Mouse (Mus musculus) olfactory bulb, adult 2 months (tissue): Measurements from ENCODE around the gene Bst2.

Experiments used
- CTCF ChIP-seq: fragments of 200-500 bp; IDR thresholded peaks from 2 replicates; pipeline ENCODE4 v1.5.1; 2012; ENCODE audit warnings: low read depth, mild to moderate bottlenecking, low read length, moderate library complexity; ENCODE audit not compliant: insufficient read depth
- POLR2A ChIP-seq: fragments of 200-500 bp; IDR thresholded peaks from 2 replicates; pipeline ENCODE4 v1.6.1; 2012; ENCODE audit warnings: mild to moderate bottlenecking, low read depth, low read length, moderate library complexity; ENCODE audit not compliant: insufficient read depth

GRCm38 (mm10) chr8:71568387-71568937 lies 31.2 kb upstream of the Bst2 start, which contains the start of gene Slc27a1:
- TF ChIP-seq CTCF (no peak), POLR2A (no peak)
